Mouse (Mus musculus): Measurements from ENCODE around the gene Emp2. TPM values are rescaled to one million over a fixed set of nuclear protein-coding genes. Genes with fewer than 3 reads are reported as not detected.
"Not testable (repeated sequence)": the region's sequence is repeated elsewhere in the genome, so short reads cannot be mapped to it uniquely, and the experiment has no call there.

Emp2 gene
- polyA plus RNA-seq, 1 experiment from 2014 or later, result 44.6 TPM

- no peaks in the 10 kb centered on the region for H3K36me3 ChIP-seq
- H3K27ac ChIP-seq, result no peak overlapping the region
- WGBS, result 80% methylated on average over 10 of the region's 10 CpGs
- no peaks in the 10 kb centered on the region for H3K27me3 ChIP-seq
- H3K4me1 ChIP-seq (replicated peaks), result peaks cover 24% of the 10 kb centered on the region
- no peak overlapping the region for H3K9ac ChIP-seq
- ATAC-seq (replicated peaks; ENCODE audit: insufficient number of reproducible peaks, insufficient read depth, low FRiP score, low read depth), result no peak
- H3K4me3 ChIP-seq, result no peak overlapping the region
- no peaks in the 10 kb centered on the region for H3K9me3 ChIP-seq (replicated peaks)
- no peak overlapping the region for H3K4me2 ChIP-seq
Measured at GRCm38 (mm10) chr16:10297696-10298644, 15.8 kb downstream of the Emp2 start.

DNA sequence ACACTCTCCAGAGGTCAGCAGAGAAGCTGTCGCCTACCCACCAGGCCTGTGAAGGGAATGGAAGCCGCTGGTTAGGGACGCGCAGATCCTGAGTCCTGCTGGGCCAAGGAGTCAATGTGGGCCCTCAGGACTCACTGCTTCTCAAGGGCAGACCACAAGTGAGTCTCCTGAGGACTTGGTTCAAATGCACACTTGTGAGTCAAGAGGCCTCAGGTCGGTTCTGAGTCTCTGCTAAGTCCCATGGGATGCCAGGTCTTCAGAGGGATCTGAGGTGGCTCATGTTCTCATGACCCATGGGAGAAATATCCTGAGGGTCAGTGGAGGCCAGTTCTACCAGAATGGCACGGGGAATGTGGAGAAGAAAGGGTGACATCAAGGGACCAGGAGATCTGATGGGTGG lies 25.7 kb downstream of the Emp2 start:
- Histone ChIP-seq H3K4me2 (no peak overlapping the region), H3K27me3 (no peaks in the 10 kb centered on the region), H3K9ac (no peak overlapping the region), H3K9me3 (replicated peaks) (no peaks in the 10 kb centered on the region), H3K27ac (no peak overlapping the region), H3K36me3 (peaks cover 34% of the 10 kb centered on the region), H3K4me1 (replicated peaks) (peaks cover 6% of the 10 kb centered on the region; the same call in 1 of the 2 replicates), H3K4me3 (no peak overlapping the region)
- no peak for ATAC-seq (replicated peaks; ENCODE audit: insufficient number of reproducible peaks, insufficient read depth, low FRiP score, low read depth)
- WGBS, result 86% methylated on average over 6 of the region's 6 CpGs

DNA sequence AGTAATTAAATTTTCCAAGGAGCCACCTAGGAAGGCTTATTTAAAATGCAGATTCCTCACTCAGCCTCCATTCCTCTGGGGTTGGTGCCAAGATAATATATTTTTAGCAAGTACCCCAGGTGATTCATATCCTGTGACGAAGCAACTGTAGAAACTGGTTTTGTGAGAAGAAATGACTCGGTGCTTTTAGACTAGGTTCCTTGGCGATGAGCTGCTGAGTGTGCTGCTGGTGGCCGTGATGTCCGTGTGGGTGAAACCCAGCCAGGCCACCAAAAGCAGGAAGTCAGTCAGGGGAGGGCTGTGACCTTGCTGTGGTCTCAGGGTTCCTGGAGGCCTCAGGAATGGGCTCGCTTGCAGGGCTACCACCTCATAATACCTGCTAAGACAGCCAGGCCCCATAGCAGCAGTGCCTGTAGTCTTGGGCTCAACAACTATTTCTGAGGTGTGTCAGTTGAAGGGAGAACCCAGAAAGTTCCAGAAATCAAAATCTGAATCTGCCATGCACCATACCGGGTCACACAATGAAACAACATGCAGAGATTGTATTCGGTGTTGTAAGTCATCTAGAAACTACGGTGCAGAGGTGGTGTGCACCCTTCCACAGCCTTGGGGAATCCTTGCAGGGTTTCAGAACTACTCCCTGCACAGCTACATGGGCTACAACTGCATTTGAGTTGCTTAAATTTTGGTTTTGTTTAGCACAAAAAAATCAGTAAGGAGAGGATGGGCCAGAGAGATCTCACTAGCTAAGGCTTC lies 27.1 kb downstream of the Emp2 start:
- Histone ChIP-seq H3K4me3 (no peak overlapping the region), H3K4me2 (no peak overlapping the region), H3K4me1 (replicated peaks) (peaks cover 6% of the 10 kb centered on the region; the same call in 1 of the 2 replicates), H3K27ac (no peak overlapping the region), H3K9ac (no peak overlapping the region), H3K9me3 (replicated peaks) (no peaks in the 10 kb centered on the region), H3K36me3 (peaks cover 35% of the 10 kb centered on the region), H3K27me3 (no peaks in the 10 kb centered on the region)
- WGBS, result 63% methylated on average over 9 of the region's 9 CpGs
- ATAC-seq (replicated peaks; ENCODE audit: insufficient number of reproducible peaks, insufficient read depth, low FRiP score, low read depth), result no peak

GRCm38 (mm10) chr16:10281890-10282289 lies 31.9 kb downstream of the Emp2 start:
- Histone ChIP-seq H3K27ac (no peak overlapping the region), H3K9me3 (replicated peaks) (no peaks in the 10 kb centered on the region), H3K4me1 (replicated peaks) (peaks cover 6% of the 10 kb centered on the region; the same call in 1 of the 2 replicates), H3K36me3 (peaks cover 23% of the 10 kb centered on the region), H3K4me3 (no peak overlapping the region), H3K4me2 (no peak overlapping the region), H3K9ac (no peak overlapping the region), H3K27me3 (no peaks in the 10 kb centered on the region)
- no peak for ATAC-seq (replicated peaks; ENCODE audit: insufficient number of reproducible peaks, insufficient read depth, low FRiP score, low read depth)
- WGBS, result 66% methylated on average over 3 of the region's 3 CpGs

DNA sequence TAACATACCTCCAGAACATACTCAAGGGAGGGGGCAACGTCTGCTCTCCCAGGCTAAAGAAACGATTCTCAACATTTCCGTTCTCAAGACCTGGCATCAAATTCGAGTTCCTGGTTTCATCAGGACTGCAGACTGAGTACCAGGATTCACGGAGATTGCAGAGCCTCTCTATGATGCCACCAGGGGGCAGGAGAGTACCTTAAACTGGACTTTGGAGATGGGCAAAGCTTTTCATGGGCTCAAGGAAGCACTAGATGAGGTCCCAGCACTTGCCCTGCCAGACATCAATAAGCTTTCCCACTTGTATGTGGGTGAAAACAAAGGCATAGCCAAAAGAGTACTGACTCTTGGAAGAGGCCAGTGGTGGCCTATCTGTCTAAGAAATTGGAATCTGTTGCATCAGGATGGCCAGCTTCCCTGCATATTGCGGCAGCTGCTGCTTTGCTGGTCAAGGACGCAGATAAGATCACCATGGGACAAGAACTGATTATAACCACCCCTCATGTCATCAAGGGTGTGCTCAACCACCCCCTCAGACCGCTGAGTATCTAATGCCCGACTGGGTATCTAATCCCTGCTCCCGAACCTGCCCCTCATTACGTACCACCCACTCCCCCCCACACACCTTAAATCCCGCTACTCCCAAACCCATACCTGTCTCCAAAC lies 33.3 kb downstream of the Emp2 start:
- H3K4me3 ChIP-seq, result no peak overlapping the region
- no peak overlapping the region for H3K9ac ChIP-seq
- ATAC-seq (replicated peaks; ENCODE audit: insufficient number of reproducible peaks, insufficient read depth, low FRiP score, low read depth), result no peak
- no peaks in the 10 kb centered on the region for H3K4me1 ChIP-seq (replicated peaks)
- H3K27ac ChIP-seq, result no peak overlapping the region
- H3K27me3 ChIP-seq, result no peaks in the 10 kb centered on the region
- 42% methylated on average over 12 of the region's 12 CpGs for WGBS
- H3K36me3 ChIP-seq, result peaks cover 23% of the 10 kb centered on the region
- no peaks in the 10 kb centered on the region for H3K9me3 ChIP-seq (replicated peaks)
- no peak overlapping the region for H3K4me2 ChIP-seq

GRCm38 (mm10) chr16:10276778-10277177 lies 37.0 kb downstream of the Emp2 start:
- H3K9me3 ChIP-seq (replicated peaks); H3K36me3 ChIP-seq; ATAC-seq (replicated peaks; ENCODE audit: insufficient number of reproducible peaks, insufficient read depth, low FRiP score, low read depth); H3K9ac ChIP-seq; H3K4me1 ChIP-seq (replicated peaks); H3K27ac ChIP-seq; H3K4me3 ChIP-seq; H3K4me2 ChIP-seq; H3K27me3 ChIP-seq: not testable (repeated sequence)
- 84% methylated on average over 5 of the region's 5 CpGs for WGBS

GRCm38 (mm10) chr16:10274465-10274864 lies 39.3 kb downstream of the Emp2 start:
- 55% methylated on average over 4 of the region's 4 CpGs for WGBS
- ATAC-seq (replicated peaks; ENCODE audit: insufficient number of reproducible peaks, insufficient read depth, low FRiP score, low read depth), result no peak
- no peaks in the 10 kb centered on the region for H3K4me1 ChIP-seq (replicated peaks)

DNA sequence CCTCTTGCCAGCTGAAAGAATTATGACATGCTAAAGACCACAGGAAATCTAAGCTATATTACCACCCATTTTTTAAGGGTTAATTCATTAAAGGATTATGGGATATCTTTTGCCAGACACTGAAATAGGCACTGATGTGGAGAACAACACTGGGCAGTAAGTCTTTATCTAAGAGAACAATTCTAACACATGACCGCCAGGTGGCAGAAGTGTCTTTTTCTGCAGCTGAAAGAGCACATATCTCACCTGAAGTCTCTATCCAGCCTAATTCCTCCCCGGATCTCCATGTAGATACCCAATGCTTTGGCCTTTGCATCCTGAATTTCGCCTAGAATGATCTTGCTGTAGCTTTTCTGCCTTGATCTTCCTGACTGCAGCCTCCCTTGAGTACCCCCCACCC lies 41.5 kb downstream of the Emp2 start:
- H3K9me3 ChIP-seq (replicated peaks), result no peaks in the 10 kb centered on the region
- H3K9ac ChIP-seq, result no peak overlapping the region
- H3K4me3 ChIP-seq, result no peak overlapping the region
- H3K4me1 ChIP-seq (replicated peaks), result no peaks in the 10 kb centered on the region
- 32% methylated on average over 3 of the region's 3 CpGs for WGBS
- ATAC-seq (replicated peaks; ENCODE audit: insufficient number of reproducible peaks, insufficient read depth, low FRiP score, low read depth), result no peak
- no peaks in the 10 kb centered on the region for H3K27me3 ChIP-seq
- no peak overlapping the region for H3K27ac ChIP-seq
- H3K4me2 ChIP-seq, result no peak overlapping the region
- no peaks in the 10 kb centered on the region for H3K36me3 ChIP-seq

More at GRCm38 (mm10) chr16:10274465-10274864, 39.3 kb downstream of the Emp2 start:
- Histone ChIP-seq H3K36me3 (no peaks in the 10 kb centered on the region), H3K9ac (no peak overlapping the region), H3K9me3 (replicated peaks) (no peaks in the 10 kb centered on the region), H3K4me3 (no peak overlapping the region), H3K27me3 (no peaks in the 10 kb centered on the region), H3K27ac (no peak overlapping the region), H3K4me2 (no peak overlapping the region)

GRCm38 (mm10) chr16:10253993-10254392 lies 59.8 kb downstream of the Emp2 start:
- WGBS, result 65% methylated on average over 1 of the region's 1 CpGs
- no peak overlapping the region for H3K9ac ChIP-seq
- no peak for ATAC-seq (replicated peaks; ENCODE audit: insufficient number of reproducible peaks, insufficient read depth, low FRiP score, low read depth)
- H3K4me3 ChIP-seq, result no peak overlapping the region
- H3K4me2 ChIP-seq, result no peak overlapping the region
- H3K36me3 ChIP-seq, result no peaks in the 10 kb centered on the region
- no peaks in the 10 kb centered on the region for H3K27me3 ChIP-seq
- H3K27ac ChIP-seq, result no peak overlapping the region
- no peaks in the 10 kb centered on the region for H3K9me3 ChIP-seq (replicated peaks)
- no peaks in the 10 kb centered on the region for H3K4me1 ChIP-seq (replicated peaks)

DNA sequence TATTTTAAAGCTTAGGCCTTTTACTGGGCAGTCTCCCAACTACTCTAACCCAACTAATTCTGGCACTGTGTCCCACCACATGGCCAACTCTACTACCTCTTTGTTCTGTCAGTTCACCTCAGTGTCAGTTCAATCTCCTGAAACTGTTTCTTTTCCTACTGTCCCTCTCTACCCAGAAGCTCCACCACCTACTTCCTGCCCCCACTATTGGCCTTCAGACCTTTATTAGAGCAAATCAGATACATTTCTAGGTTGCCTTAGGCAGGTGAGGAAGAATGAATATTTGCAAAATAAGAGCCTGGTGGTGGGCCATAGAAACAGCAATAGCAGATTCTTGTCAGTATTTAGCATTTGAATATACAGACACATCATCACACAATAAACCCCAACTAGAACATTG lies 77.2 kb downstream of the Emp2 start:
- Histone ChIP-seq H3K27ac (no peak overlapping the region), H3K9ac (no peak overlapping the region), H3K4me2 (no peak overlapping the region), H3K4me3 (no peak overlapping the region), H3K27me3 (no peaks in the 10 kb centered on the region), H3K4me1 (replicated peaks) (no peaks in the 10 kb centered on the region), H3K36me3 (no peaks in the 10 kb centered on the region), H3K9me3 (replicated peaks) (no peaks in the 10 kb centered on the region)
- ATAC-seq (replicated peaks; ENCODE audit: insufficient number of reproducible peaks, insufficient read depth, low FRiP score, low read depth), result no peak

Data from heart, embryonic 15.5 days (tissue).